Mouse (Mus musculus): ENCODE measurements around the gene Kank1. TPM values are rescaled to one million over a fixed set of nuclear protein-coding genes. Genes with fewer than 3 reads are reported as not detected.
A peak's percentile ranks its signal among the peaks of the same experiment; 100 is the strongest.

Kank1 gene
- polyA plus RNA-seq, 1 experiment from 2014 or later, result 18.5 TPM

DNA sequence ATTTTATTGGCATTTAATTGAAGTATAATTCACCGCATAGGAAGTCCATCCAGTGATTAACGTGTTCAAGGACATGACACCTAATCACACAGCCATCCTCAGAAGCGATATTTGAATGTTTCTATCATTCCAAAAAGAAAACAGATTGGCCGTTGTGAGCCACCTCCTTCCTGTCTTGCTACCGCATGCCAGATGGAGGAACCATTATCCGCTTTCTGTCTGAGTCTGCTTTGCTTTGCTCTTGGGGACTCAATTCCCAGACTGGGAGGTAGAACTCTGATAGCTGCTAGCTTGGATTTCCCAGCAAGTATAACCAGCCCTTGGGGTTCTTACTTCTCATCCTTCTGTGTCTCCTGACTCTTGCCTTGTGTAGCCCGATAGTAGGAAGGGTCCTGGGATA is 125.2 kb downstream of the Kank1 start:
- Histone ChIP-seq H3K4me1 (ENCODE audit: insufficient read depth) (peaks cover 10% of the 10 kb centered on the region; the same call in 1 of the 2 replicates), H3K27ac (ENCODE audit: low read depth) (no peak overlapping the region), H3K9me3 (ENCODE audit: low read depth, low read length) (no peaks in the 10 kb centered on the region), H3K9ac (no peak overlapping the region), H3K4me2 (no peak overlapping the region), H3K27me3 (ENCODE audit: insufficient read depth, low read length) (no peaks in the 10 kb centered on the region), H3K36me3 (ENCODE audit: insufficient read depth) (no peaks in the 10 kb centered on the region), H3K4me3 (ENCODE audit: low read depth, low read length) (no peak overlapping the region)
- 42% methylated on average over 7 of the region's 7 CpGs for WGBS
- TF ChIP-seq CTCF (IDR thresholded peaks at IDR 0.05; ENCODE audit: low read depth), result no peak
- ATAC-seq (ENCODE audit: insufficient read depth), result no peak
- no peak for DNase-seq

DNA sequence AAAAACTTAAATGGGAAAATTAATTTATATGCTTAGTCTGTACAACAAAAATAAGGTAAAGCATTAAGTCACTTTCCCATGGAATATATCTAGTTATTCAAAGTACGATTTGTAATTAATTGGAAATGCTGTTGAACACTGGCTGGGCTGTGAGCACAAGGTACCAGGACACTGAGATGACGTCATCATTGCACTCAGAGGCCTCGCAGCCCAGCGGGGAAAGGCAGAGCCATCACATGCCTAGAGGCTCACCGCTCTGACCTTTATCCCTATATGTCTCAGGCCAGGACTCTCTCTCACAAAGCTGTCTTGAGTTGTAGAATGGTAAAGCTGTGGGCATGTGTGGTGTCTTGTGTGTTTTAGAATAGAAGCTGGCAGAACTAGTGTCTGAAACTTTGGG is 128.9 kb downstream of the Kank1 start:
- H3K9ac ChIP-seq, result no peak overlapping the region
- H3K27ac ChIP-seq (ENCODE audit: low read depth), result no peak overlapping the region
- no peaks in the 10 kb centered on the region for H3K9me3 ChIP-seq (ENCODE audit: low read depth, low read length)
- WGBS, result 69% methylated on average over 5 of the region's 5 CpGs
- peaks cover 5% of the 10 kb centered on the region; the same call in 1 of the 2 replicates for H3K4me1 ChIP-seq (ENCODE audit: insufficient read depth)
- H3K27me3 ChIP-seq (ENCODE audit: insufficient read depth, low read length), result no peaks in the 10 kb centered on the region
- no peaks in the 10 kb centered on the region for H3K36me3 ChIP-seq (ENCODE audit: insufficient read depth)
- no peak for TF ChIP-seq CTCF (IDR thresholded peaks at IDR 0.05; ENCODE audit: low read depth)
- no peak overlapping the region for H3K4me2 ChIP-seq
- DNase-seq (no peak), ATAC-seq (ENCODE audit: insufficient read depth) (no peak)
- H3K4me3 ChIP-seq (ENCODE audit: low read depth, low read length), result no peak overlapping the region

DNA sequence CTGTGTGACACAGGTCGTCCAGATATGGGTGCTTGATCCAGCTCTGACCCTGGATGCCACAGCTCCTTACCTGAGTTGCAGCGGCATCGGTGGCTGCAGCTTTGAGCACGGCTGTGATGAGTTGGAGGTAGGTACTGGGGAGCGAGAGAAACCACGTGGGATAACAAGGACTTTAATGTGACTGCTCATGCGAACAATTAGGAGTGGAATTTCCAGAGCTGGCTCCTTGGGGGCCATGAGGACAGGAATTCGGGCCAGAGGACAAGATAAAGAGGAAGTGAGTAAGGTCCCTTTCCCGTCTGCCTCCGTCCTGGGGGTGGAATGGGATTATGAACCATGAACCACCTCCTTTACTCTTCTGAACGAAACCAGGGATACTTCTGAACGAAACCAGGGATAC is 129.8 kb downstream of the Kank1 start:
- WGBS, result 76% methylated on average over 12 of the region's 12 CpGs
- Histone ChIP-seq H3K9ac (no peak overlapping the region), H3K4me3 (ENCODE audit: low read depth, low read length) (no peak overlapping the region), H3K27ac (ENCODE audit: low read depth) (no peak overlapping the region), H3K27me3 (ENCODE audit: insufficient read depth, low read length) (no peaks in the 10 kb centered on the region), H3K4me2 (no peak overlapping the region), H3K9me3 (ENCODE audit: low read depth, low read length) (no peaks in the 10 kb centered on the region), H3K4me1 (ENCODE audit: insufficient read depth) (no peaks in the 10 kb centered on the region), H3K36me3 (ENCODE audit: insufficient read depth) (no peaks in the 10 kb centered on the region)
- DNase-seq (no peak), ATAC-seq (ENCODE audit: insufficient read depth) (no peak)
- TF ChIP-seq CTCF (IDR thresholded peaks at IDR 0.05; ENCODE audit: low read depth), result no peak

DNA sequence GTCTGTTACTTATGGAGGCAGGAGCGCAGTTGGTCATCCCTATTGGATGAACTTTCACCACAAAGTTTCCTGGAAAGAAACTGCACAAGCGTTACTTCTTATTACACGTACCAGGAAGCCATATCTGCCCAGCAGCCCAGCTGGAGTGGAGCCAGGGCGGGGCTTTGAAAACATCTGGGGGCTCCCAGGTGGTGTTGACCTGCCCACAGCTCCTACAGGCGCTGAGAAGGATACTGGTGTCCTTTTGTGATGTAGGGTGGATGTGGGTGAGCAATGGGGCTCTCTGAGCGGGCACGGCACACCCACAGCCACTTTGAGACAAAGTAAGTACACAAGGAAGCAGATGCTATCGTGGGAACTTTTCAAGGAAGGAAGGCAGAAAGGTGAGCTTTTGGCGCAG is 133.7 kb downstream of the Kank1 start:
- TF ChIP-seq CTCF (IDR thresholded peaks at IDR 0.05; ENCODE audit: low read depth), result no peak
- no peak overlapping the region for H3K4me2 ChIP-seq
- H3K9me3 ChIP-seq (ENCODE audit: low read depth, low read length), result no peaks in the 10 kb centered on the region
- peaks cover 10% of the 10 kb centered on the region; the same call in 1 of the 2 replicates for H3K4me1 ChIP-seq (ENCODE audit: insufficient read depth)
- H3K27ac ChIP-seq (ENCODE audit: low read depth), result no peak overlapping the region
- H3K9ac ChIP-seq, result no peak overlapping the region
- no peaks in the 10 kb centered on the region for H3K36me3 ChIP-seq (ENCODE audit: insufficient read depth)
- DNase-seq, result no peak
- no peaks in the 10 kb centered on the region for H3K27me3 ChIP-seq (ENCODE audit: insufficient read depth, low read length)
- no peak for ATAC-seq (ENCODE audit: insufficient read depth)
- no peak overlapping the region for H3K4me3 ChIP-seq (ENCODE audit: low read depth, low read length)
- 89% methylated on average over 9 of the region's 9 CpGs for WGBS

DNA sequence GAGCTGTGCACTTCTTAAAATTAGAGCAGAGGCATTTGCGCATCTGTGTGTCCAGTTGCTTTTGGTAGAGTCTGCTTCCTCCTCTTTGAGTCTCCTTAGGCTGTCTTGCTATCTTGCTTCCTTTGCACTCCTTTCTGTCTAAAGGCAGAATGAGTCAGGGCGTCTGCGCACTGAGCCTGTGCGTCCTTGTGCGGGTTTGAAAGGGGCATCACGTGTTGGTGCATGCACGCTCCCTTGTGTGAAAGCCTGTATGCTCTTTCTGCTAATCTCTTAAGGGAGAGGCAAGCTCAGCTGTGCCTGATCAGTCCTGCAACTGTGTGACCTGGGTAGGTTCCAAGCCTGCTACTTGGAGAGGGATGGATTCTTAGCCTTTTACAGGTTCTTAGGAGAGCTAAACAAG is 136.0 kb downstream of the Kank1 start:
- no peak overlapping the region for H3K27ac ChIP-seq (ENCODE audit: low read depth)

DNA sequence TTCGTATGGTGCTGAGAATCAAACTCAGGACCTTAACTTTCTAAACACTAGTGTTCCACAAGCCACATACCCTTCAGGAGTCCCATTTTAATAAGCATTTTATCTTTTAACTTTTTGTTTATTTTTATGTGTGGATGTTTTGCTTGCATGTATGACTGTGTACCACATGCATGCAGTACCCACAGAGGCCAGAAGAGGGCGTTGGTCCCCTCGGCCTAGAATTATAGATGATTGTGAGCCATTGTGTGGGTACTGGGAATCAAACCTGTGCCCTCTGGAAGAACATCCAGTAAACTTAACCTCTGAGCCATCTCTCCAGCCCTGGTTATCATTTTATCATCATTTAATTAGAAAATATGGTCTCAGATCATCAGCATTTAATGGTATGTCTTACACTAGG is 136.8 kb downstream of the Kank1 start:
- no peak overlapping the region for H3K4me3 ChIP-seq (ENCODE audit: low read depth, low read length)
- DNase-seq, result no peak
- H3K9me3 ChIP-seq (ENCODE audit: low read depth, low read length), result no peaks in the 10 kb centered on the region
- no peak overlapping the region for H3K4me2 ChIP-seq
- H3K27ac ChIP-seq (ENCODE audit: low read depth), result no peak overlapping the region
- peak; percentile 57 for TF ChIP-seq CTCF (IDR thresholded peaks at IDR 0.05; ENCODE audit: low read depth)
- H3K27me3 ChIP-seq (ENCODE audit: insufficient read depth, low read length), result no peaks in the 10 kb centered on the region
- H3K36me3 ChIP-seq (ENCODE audit: insufficient read depth), result no peaks in the 10 kb centered on the region
- H3K9ac ChIP-seq, result no peak overlapping the region
- WGBS, result 49% methylated on average over 3 of the region's 3 CpGs
- no peak for ATAC-seq (ENCODE audit: insufficient read depth)
- H3K4me1 ChIP-seq (ENCODE audit: insufficient read depth), result peaks cover 10% of the 10 kb centered on the region; the same call in 1 of the 2 replicates

More for the DNA sequence above, 136.0 kb downstream of the Kank1 start:
- Histone ChIP-seq H3K4me1 (ENCODE audit: insufficient read depth) (peaks cover 10% of the 10 kb centered on the region; the same call in 1 of the 2 replicates), H3K36me3 (ENCODE audit: insufficient read depth) (no peaks in the 10 kb centered on the region), H3K4me3 (ENCODE audit: low read depth, low read length) (no peak overlapping the region), H3K4me2 (no peak overlapping the region), H3K9ac (no peak overlapping the region), H3K27me3 (ENCODE audit: insufficient read depth, low read length) (no peaks in the 10 kb centered on the region), H3K9me3 (ENCODE audit: low read depth, low read length) (no peaks in the 10 kb centered on the region)
- TF ChIP-seq CTCF (IDR thresholded peaks at IDR 0.05; ENCODE audit: low read depth), result no peak
- ATAC-seq (ENCODE audit: insufficient read depth), result no peak
- 70% methylated on average over 7 of the region's 7 CpGs for WGBS
- no peak for DNase-seq

DNA sequence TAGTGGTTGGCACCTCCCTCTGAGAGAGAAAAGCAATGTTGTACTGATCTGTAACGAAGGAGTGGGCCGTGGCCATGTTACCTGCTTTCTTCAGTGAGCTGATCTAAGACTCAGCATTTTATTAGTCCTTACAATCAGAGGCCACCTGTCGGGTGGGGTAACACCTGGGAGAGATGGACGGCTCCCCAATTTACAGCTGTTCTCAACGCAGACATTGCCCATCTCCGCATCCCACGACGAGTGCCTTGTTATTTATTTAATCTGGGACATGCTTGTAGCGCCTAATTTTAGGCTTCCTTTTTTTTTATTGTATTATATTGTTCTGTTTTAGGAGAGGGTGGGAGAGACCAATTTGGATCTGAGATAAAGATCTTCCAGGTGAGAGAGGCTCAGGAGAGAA is 137.4 kb downstream of the Kank1 start:
- no peak overlapping the region for H3K4me2 ChIP-seq
- no peak overlapping the region for H3K27ac ChIP-seq (ENCODE audit: low read depth)
- DNase-seq (no peak), ATAC-seq (ENCODE audit: insufficient read depth) (no peak)
- H3K27me3 ChIP-seq (ENCODE audit: insufficient read depth, low read length), result no peaks in the 10 kb centered on the region
- TF ChIP-seq CTCF (IDR thresholded peaks at IDR 0.05; ENCODE audit: low read depth), result no peak
- H3K9me3 ChIP-seq (ENCODE audit: low read depth, low read length), result no peaks in the 10 kb centered on the region
- no peak overlapping the region for H3K9ac ChIP-seq
- H3K36me3 ChIP-seq (ENCODE audit: insufficient read depth), result no peaks in the 10 kb centered on the region
- peaks cover 10% of the 10 kb centered on the region; the same call in 1 of the 2 replicates for H3K4me1 ChIP-seq (ENCODE audit: insufficient read depth)
- H3K4me3 ChIP-seq (ENCODE audit: low read depth, low read length), result no peak overlapping the region
- 49% methylated on average over 9 of the region's 9 CpGs for WGBS

DNA sequence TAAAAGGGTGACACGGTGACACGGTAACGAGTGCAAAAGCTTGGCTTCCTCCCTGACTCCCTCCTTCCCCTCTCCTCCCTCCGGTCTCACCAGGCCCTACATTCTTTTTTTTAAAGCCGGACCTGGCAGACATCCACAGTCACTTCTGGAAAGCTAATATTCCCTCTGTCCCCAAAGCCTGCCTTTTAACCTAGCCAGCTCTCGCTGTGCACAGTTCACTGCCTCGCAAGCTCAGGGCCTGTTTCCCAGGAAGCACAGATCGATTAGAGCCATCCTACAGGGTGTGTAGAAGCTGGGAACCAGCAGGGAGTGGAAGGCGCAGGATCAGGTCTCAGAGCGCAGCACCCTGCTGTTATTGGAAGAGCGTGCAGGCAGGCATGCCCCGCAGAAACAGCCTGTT is 138.2 kb downstream of the Kank1 start:
- ATAC-seq (ENCODE audit: insufficient read depth) (peak; percentile 74; the same call in 1 of the 2 replicates), DNase-seq (peak; percentile 84)
- peak overlapping the region; percentile 23; the same call in 1 of the 2 replicates for H3K4me2 ChIP-seq
- H3K4me3 ChIP-seq (ENCODE audit: low read depth, low read length), result no peak overlapping the region
- H3K9ac ChIP-seq, result no peak overlapping the region
- no peaks in the 10 kb centered on the region for H3K36me3 ChIP-seq (ENCODE audit: insufficient read depth)
- H3K9me3 ChIP-seq (ENCODE audit: low read depth, low read length), result no peaks in the 10 kb centered on the region
- 12% methylated on average over 12 of the region's 12 CpGs for WGBS
- peak overlapping the region; percentile 50; the same call in 1 of the 2 replicates for H3K27ac ChIP-seq (ENCODE audit: low read depth)
- peaks cover 10% of the 10 kb centered on the region; the same call in 1 of the 2 replicates for H3K4me1 ChIP-seq (ENCODE audit: insufficient read depth)
- no peak for TF ChIP-seq CTCF (IDR thresholded peaks at IDR 0.05; ENCODE audit: low read depth)
- H3K27me3 ChIP-seq (ENCODE audit: insufficient read depth, low read length), result no peaks in the 10 kb centered on the region

Measured in lung, embryonic 14.5 days (tissue).